Mouse (Mus musculus) kidney, adult 2 months (tissue): ENCODE results near the gene Mrtfb. TPM values are rescaled to one million over a fixed set of nuclear protein-coding genes. Genes with fewer than 3 reads are reported as not detected.
"Not testable (repeated sequence)": the region's sequence is repeated elsewhere in the genome, so short reads cannot be mapped to it uniquely, and the experiment has no call there.

Source experiments
- DNase-seq: peaks from one replicate; pipeline ENCODE4 v3.0.0; 2021
- H3K27ac ChIP-seq: fragments of 200-500 bp; 2 replicates; pipeline ENCODE4 v1.5.1; 2012; ENCODE audit warnings: low read depth, low read length, control low read depth, inconsistent platforms; ENCODE audit not compliant: insufficient read depth
- H3K27me3 ChIP-seq: fragments of 200-500 bp; replicated peaks from 2 replicates; pipeline ENCODE4 v1.6.1; 2012; ENCODE audit warnings: mild to moderate bottlenecking, moderate library complexity, low read length, inconsistent platforms; ENCODE audit not compliant: control insufficient read depth, insufficient read depth
- H3K36me3 ChIP-seq: fragments of 200-500 bp; 2 replicates; pipeline ENCODE4 v1.6.1; 2012; ENCODE audit warnings: mild to moderate bottlenecking, moderate library complexity, low read length, inconsistent platforms; ENCODE audit not compliant: control insufficient read depth, insufficient read depth
- H3K4me1 ChIP-seq: fragments of 200-500 bp; 2 replicates; pipeline ENCODE4 v1.6.1; 2011; ENCODE audit warnings: low read length; ENCODE audit not compliant: control insufficient read depth, insufficient read depth
- H3K4me3 ChIP-seq: fragments of 200-500 bp; 2 replicates; pipeline ENCODE4 v1.5.1; 2011; ENCODE audit warnings: mild to moderate bottlenecking, low read depth, low read length, control low read depth; ENCODE audit not compliant: insufficient read depth
- CTCF ChIP-seq: fragments of 200-500 bp; conservative IDR thresholded peaks from 2 replicates; pipeline ENCODE4 v1.5.1; 2011; ENCODE audit warnings: low read depth, mild to moderate bottlenecking, control low read depth, low read length, moderate library complexity, mixed read lengths; ENCODE audit not compliant: insufficient read depth, insufficient read length
- POLR2A ChIP-seq: fragments of 200-500 bp; IDR thresholded peaks from one replicate; pipeline ENCODE4 v1.6.1; 2011; ENCODE audit warnings: low read depth, low read length, control low read depth
- WGBS: fragments of 180-500 bp; shearing (Covaris S2); methylation state at CpG from one replicate; pipeline ENCODE4 v1.1.7; 2018; 5-methylcytosine and 5-hydroxymethylcytosine counted together
- polyA plus RNA-seq: library from polyadenylated mRNA; depleted of rRNA; stranded (reverse); fragments of >200 nt; gene quantifications from 2 replicates; pipeline ENCODE4 v1.2.3, GENCODE M21; 2012

Mrtfb gene
- polyA plus RNA-seq, 1 experiment = 6.0 TPM

DNA sequence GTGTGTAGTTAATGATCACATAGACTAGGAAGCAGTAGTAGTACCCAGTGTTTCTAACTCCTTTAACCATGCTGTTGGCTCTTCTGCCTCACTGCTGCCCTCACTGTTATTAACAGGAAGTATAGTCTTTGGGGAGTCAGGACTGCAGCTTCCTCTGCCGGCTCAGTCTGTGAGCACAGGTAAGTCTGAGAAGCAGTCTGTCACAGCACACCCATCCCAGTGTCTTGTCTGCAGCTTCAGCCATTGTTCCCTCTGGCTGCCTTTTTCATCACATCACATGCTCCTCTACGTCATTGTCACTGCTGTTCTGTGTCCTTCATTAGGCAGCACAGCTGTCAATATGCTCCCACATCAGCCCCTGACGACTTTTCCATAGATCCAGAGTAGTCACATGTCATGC, 75.6 kb downstream of the Mrtfb start:
- Histone ChIP-seq H3K27me3 (no peaks in the 10 kb centered on the region), H3K4me3 (no peak overlapping the region), H3K4me1 (no peaks in the 10 kb centered on the region), H3K27ac (no peak overlapping the region), H3K36me3 (no peaks in the 10 kb centered on the region)
- no peak for DNase-seq
- WGBS = 67% methylated on average over 3 of the region's 3 CpGs
- no peak for TF ChIP-seq POLR2A
- TF ChIP-seq CTCF = no peak

DNA sequence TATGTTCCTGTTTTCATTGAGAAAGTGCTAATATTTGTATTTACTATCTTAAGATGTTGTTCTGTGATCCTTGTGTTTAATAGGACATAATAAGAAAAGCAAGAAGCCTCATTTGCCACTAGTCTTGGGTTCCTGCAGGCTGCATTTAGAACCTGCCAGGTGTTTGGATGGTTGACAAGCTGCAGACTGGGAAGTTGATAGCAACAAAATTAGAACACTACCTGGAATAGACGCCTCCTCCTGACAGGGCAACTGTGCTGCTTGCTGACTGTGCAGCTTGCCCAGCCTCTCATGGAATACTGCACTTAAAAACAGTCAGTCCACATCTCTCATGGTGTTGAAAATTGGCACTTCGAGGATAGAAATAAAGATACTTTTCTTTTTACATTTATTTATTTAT, 76.3 kb downstream of the Mrtfb start:
- Histone ChIP-seq H3K4me1 (no peaks in the 10 kb centered on the region), H3K27ac (no peak overlapping the region)

GRCm38 (mm10) chr16:13333781-13334341, 77.6 kb downstream of the Mrtfb start:
- no peaks in the 10 kb centered on the region for H3K4me1 ChIP-seq
- TF ChIP-seq POLR2A (no peak), CTCF (no peak)
- WGBS = 69% methylated on average over 5 of the region's 5 CpGs
- H3K4me3 ChIP-seq = no peak overlapping the region
- H3K27me3 ChIP-seq = no peaks in the 10 kb centered on the region
- no peak overlapping the region for H3K27ac ChIP-seq
- no peak for DNase-seq
- no peaks in the 10 kb centered on the region for H3K36me3 ChIP-seq

More for the DNA sequence above, 76.3 kb downstream of the Mrtfb start:
- Histone ChIP-seq H3K36me3 (no peaks in the 10 kb centered on the region), H3K27me3 (no peaks in the 10 kb centered on the region), H3K4me3 (no peak overlapping the region)
- no peak for TF ChIP-seq POLR2A
- TF ChIP-seq CTCF = no peak
- no peak for DNase-seq
- 84% methylated on average over 2 of the region's 2 CpGs for WGBS

- Histone ChIP-seq H3K4me1 (no peaks in the 10 kb centered on the region), H3K36me3 (no peaks in the 10 kb centered on the region), H3K4me3 (no peak overlapping the region), H3K27me3 (no peaks in the 10 kb centered on the region), H3K27ac (no peak overlapping the region)
- 86% methylated on average over 5 of the region's 5 CpGs for WGBS
- no peak for DNase-seq
- TF ChIP-seq POLR2A (no peak), CTCF (no peak; the same call in 1 of the 2 replicates)
These were observed 80.4 kb downstream of the Mrtfb start for GRCm38 (mm10) chr16:13336503-13337230.

DNA sequence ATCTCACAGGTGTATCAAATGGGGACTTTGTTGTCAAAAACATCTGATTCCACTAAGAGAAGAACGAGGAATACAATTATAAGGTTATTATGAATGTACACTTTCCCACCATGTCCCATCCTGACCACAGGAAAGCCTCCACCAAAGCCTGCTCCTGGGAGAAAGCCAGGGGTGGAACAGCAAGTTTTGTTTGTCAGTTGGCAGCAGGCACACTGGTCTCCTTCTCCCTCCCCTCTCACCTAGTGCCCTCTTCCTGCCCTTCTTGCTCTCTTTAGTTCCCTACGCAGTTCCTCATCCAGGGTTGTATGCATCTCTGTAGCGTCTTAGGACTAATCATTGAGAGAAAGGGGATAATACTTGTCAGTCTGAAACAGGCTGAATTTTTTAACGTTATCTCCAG, 81.8 kb downstream of the Mrtfb start:
- TF ChIP-seq POLR2A (no peak), CTCF (no peak)
- 74% methylated on average over 4 of the region's 4 CpGs for WGBS
- no peaks in the 10 kb centered on the region for H3K27me3 ChIP-seq
- H3K4me3 ChIP-seq = no peak overlapping the region
- no peaks in the 10 kb centered on the region; the same call in 1 of the 2 replicates for H3K36me3 ChIP-seq
- no peak overlapping the region for H3K27ac ChIP-seq
- no peaks in the 10 kb centered on the region for H3K4me1 ChIP-seq
- DNase-seq = peak; percentile 40

- Histone ChIP-seq H3K36me3 (no peaks in the 10 kb centered on the region; the same call in 1 of the 2 replicates), H3K27me3 (no peaks in the 10 kb centered on the region), H3K4me3 (no peak overlapping the region), H3K27ac (no peak overlapping the region), H3K4me1 (no peaks in the 10 kb centered on the region)
- no peak for DNase-seq
- 88% methylated on average over 6 of the region's 6 CpGs for WGBS
- no peak for TF ChIP-seq POLR2A
- TF ChIP-seq CTCF = no peak
These were observed 83.2 kb downstream of the Mrtfb start for GRCm38 (mm10) chr16:13339433-13339832.

- not testable (repeated sequence) for H3K4me1 ChIP-seq, H3K27me3 ChIP-seq, DNase-seq, H3K4me3 ChIP-seq, H3K36me3 ChIP-seq, H3K27ac ChIP-seq
- 97% methylated on average over 2 of the region's 2 CpGs for WGBS
These were observed 89.5 kb downstream of the Mrtfb start for GRCm38 (mm10) chr16:13345822-13346221.

DNA sequence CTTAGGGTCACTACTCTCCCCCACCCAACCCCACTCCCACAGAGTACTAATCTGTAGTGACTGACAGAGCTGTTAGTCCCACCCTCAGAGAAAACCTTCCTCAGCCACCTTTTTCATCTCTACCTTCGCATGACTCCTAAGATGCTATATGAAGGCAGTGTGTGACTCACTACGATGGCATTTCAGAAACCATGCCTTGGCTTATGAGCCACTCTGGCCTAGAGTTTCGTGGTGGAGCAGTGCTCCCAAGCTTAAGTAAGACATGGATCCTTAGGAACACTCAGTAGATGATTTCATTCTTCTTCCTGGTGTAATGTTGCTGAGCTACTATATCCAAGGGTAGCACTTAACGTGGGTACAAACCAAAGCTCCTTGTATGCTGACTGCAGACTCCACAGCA, 94.4 kb downstream of the Mrtfb start:
- H3K27ac ChIP-seq = no peak overlapping the region
- no peak overlapping the region for H3K4me3 ChIP-seq
- H3K27me3 ChIP-seq = no peaks in the 10 kb centered on the region
- no peak for DNase-seq
- H3K4me1 ChIP-seq = no peaks in the 10 kb centered on the region
- 90% methylated on average over 4 of the region's 4 CpGs for WGBS
- TF ChIP-seq POLR2A = no peak
- TF ChIP-seq CTCF = no peak
- H3K36me3 ChIP-seq = no peaks in the 10 kb centered on the region
